Mouse (Mus musculus): Measurements from ENCODE around the gene Gm9958.

Gm9958 gene

GRCm38 (mm10) chr5:90405210-90405609 is 38.2 kb downstream of the Gm9958 start:
- DNase-seq (ENCODE audit: extremely low read depth, low read depth): no peak

GRCm38 (mm10) chr5:90414142-90414924 is 47.3 kb downstream of the Gm9958 start:
- no peak for DNase-seq (ENCODE audit: extremely low read depth, low read depth)

GRCm38 (mm10) chr5:90414925-90415295 is 47.9 kb downstream of the Gm9958 start:
- no peak for DNase-seq (ENCODE audit: extremely low read depth, low read depth)

All from MEL-GATA-1-ER (cell line).